Mouse (Mus musculus) yolk sac, embryonic 10.5 days (tissue): ENCODE measurements around the gene Ggps1.
A peak's percentile ranks its signal among the peaks of the same experiment; 100 is the strongest.
"Not testable (repeated sequence)": the region's sequence is repeated elsewhere in the genome, so short reads cannot be mapped to it uniquely, and the experiment has no call there.

Experiments
- DNase-seq: peaks from one replicate; pipeline ENCODE4 v3.0.0-alpha.2; 2017; ENCODE audit warnings: low spot score

Ggps1 gene

DNA sequence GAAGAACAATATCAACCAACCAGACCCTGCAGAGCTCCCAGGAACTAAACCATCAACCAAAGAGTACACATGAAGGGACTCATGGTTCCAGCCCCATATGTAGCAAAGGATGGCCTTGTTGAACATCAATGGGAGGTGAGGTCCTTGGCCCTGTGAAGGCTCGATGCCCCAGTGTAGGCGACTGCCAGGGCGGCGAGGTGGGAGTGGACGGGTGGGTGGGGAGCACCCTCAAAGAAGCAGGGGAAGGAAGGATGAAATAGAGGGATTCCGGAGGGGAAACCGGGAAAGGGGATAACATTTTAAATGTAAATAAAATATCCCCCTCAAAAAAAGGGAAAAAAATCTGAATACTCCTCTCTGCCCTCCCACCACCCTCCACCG, 24.4 kb downstream of the Ggps1 start:
- DNase-seq, result no peak

DNA sequence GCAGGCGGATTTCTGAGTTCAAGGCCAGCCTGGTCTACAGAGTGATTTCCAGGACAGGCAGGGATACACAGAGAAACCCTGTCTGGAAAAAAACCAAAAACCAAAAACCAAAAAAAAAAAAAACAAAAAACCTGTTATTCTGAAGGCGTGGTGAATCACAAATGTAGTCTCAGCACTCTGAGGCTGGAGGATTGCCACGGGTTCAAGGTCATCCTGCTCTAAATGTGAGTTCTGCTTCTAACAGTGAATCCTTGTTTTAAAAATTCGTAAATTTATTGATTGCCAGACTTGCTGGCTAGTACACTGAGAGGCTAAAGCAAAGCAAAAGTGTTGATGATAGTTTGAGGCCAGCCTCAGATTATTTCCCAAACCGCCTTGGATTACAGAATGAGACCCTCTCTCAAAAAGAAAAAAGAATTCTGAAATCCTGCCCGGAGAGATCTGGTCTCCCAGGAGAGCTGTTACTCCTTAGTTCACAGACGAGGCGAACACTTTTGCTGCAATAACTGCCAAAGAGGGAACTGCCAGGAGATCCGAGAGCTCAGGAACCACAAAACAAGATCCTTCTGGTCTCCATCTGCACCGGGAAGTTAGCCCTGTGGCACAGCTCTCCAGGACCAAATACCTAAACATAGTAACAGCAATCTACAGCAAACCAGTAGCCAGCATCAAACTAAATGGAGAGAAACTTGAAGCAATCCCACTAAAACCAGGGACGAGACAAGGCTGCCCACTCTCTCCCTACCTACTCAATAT, 27.2 kb downstream of the Ggps1 start:
- no peak for DNase-seq

DNA sequence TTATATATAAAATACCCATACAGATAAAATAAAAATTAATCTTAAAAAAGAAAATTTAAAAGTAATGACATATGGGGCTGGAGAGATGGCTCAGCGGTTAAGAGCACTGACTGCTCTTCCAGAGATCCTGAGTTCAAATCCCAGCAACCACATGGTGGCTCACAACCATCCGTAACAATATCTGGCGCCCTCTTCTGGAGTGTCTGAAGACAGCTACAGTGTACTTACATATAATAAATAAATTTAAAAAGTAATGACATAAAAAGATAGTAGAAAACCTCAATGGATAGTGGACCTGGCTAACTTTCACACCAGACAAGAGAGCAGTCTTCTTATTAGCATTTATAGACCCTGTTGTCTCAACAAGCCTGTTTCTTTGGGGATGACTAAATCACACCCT, 27.9 kb downstream of the Ggps1 start:
- not testable (repeated sequence) for DNase-seq

DNA sequence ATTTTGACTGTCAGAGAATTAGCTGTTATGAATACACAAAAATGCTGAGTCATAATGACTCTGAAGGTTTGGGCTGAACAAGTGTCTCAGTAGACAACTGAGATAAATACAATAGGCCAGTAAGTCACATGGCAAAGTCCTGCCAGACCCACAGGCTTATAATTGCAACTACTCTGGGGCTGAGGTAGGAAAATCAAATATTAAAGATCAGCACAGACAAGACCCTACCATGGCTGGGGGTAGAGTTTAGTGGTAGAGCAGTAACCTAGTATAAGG, 29.3 kb downstream of the Ggps1 start:
- no peak for DNase-seq

DNA sequence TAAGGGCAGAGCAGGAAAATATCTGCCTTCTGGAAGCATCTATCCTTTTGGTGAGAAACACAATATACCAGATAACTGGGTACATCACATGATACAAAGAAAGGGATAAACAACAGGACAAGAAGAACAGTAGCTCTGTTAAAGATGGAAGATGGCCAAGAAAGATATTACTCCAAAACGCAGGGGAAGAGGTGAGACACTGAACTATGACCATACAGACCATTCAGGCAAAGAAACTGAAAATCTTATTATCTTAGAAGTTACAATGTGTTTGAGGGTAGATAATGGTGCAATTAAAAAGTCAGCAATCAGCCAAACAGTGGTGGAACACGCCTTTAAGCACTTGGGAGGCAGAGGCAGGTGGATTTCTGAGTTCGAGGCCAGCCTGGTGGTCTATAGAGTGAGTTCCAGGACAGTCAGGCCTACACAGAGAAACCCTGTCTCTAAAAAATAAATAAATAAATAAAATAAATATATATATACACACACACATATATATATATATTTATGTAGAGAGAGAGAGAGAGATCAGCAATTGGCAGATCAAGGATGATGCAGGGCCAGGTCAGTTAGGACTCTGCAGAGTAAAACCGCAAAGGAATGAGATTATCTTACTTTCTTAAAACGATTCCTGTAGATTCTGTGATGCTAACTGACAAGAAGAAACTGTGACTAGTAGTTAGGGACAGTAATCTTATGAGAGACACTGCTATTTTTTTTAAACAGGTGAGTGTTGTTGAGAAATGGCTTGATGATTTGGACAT, 29.8 kb downstream of the Ggps1 start:
- DNase-seq, result no peak

GRCm38 (mm10) chr13:14026154-14026820, 37.0 kb downstream of the Ggps1 start:
- DNase-seq, result no peak

DNA sequence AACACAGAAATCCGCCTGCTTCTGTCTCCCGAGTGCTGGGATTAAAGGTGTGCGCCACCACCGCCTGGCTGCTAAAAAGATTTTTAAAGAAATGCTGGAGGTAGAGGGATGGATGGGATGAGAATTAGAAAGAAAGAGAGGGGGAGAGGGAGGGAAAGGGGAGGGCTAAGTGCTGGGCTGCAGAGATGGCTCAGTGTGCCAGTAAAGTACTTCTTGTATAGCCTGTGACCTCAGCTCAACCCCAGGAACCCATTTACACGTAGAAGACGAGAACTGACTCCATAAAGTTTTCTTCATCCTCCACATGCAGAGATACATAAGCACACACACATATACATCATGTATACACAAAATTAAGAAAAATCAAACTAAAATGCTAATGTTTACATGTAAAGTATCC, 37.7 kb downstream of the Ggps1 start:
- no peak for DNase-seq

- DNase-seq, result not testable (repeated sequence)
These were observed 41.9 kb downstream of the Ggps1 start for GRCm38 (mm10) chr13:14021417-14021816.

DNA sequence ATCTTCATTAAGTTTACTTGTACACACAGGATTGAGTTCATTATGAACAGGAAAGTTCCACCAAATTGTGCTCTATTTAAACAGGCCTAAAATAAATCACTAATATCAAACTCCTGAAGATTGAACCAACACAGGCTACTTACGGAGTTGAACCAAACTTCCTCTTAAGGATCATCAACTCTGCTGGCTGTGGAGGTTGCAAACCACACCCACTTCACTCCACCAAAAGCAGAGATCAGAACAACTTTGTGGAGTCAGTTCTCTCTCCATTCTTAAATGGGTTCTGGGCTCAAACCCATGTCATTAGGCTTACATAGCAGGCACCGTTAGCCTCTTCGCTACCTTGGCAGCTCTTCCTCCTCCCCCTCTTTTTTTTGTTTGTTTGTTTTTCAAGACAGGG, 44.4 kb downstream of the Ggps1 start:
- no peak for DNase-seq

GRCm38 (mm10) chr13:14018283-14018682, 45.0 kb downstream of the Ggps1 start:
- DNase-seq, result no peak

- peak; percentile 55 for DNase-seq
These were observed 47.7 kb downstream of the Ggps1 start for GRCm38 (mm10) chr13:14015609-14016008.

DNA sequence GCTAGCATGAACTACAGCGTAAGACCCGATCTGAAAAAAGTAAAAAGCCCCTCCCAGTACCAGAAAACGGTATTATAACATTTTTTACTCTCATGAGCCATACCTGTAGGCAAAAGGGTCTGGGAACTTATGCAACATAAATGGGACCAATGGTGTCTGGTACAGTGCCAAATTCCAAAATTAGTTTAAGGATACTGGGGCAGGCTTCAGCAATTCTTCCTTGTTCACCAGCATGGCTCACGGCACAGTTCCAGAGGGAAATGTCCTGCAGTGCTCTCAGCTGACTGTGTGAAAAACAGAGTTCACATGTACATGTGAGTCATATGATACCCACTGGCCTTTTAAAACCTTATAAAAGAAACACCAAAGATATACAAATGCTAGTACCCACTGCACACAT, 48.7 kb downstream of the Ggps1 start:
- DNase-seq, result no peak

DNA sequence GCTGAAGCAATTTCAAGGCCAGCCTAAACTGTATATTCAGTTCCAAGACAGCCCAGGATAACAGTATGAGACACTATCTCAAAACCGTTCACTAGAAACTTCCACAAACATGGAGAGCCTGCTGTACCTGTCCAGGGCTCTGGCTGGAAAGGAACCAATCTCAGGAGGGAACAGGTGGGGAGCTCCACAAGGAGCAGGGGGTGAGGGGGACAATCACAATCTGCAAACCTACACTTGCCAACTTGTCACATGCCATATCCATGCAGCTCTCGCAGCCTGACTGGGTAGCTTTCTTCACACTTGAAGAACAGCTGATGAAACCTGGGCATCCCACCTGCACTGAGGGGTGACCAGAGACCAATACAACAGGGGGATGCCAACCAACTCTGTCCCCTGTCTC, 49.3 kb downstream of the Ggps1 start:
- DNase-seq, result no peak

DNA sequence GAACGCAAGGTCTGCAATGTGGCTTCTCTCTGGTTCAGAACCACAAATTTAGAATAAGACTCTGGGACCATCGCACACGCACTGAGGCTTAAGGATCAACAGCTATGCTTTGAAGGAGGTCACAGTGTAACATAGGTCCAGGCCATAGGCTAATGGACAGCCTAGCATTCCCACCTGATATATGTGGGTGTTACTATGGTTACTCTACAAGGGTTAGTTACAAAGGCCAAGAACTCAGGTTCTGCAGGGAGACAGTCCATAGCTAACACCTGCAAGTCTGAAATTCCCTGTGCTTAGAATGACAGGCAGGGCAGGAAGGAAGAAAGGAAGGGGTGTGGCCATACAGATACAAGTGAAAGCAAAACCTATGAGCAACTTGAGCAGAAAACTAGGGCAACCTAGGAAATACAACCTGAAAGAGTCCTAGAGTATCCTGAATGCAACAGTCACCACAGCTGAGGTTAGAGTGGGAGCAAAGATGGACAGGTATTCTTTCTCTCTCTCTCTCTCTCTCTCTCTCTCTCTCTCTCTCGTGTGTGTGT, 51.8 kb downstream of the Ggps1 start:
- no peak for DNase-seq

DNA sequence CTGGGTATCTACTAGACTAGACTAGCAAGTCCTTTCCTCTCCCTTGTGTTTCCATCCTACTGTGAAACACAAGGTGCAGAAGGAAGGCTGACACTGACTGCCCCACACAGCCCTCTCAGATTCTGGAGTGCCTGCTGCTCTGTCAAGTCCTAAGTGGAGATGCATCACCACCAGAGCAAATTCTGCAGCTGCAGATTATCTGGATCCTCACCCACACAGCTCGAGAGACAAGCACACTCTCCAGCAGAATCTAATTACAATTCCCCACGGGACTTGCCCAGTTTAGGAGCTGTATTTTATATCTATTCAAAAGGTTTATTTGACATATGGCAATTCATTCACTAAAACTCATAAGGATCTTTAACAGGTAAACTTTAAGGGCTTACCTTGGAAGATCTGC, 57.2 kb downstream of the Ggps1 start:
- DNase-seq, result no peak

- DNase-seq, result no peak
These were observed 58.3 kb downstream of the Ggps1 start for GRCm38 (mm10) chr13:14004999-14005398.

DNA sequence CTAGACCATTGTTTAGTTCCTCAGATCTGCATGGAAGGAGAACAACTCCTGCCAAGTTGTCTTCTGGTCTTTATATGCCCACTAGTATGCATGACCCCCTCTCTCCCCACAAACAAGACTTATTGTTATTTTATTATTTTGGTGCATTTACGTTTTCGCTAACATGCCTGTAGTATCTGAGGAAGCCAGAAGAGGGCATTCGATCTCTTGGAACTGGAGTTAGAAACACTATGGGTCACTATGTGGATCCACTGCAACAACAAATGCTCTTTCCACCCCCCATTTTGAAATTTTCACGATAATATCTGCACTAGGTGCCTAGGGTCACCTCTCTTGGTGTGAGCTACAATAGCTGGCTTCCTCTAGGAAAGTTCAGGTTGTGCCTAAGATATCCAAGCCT, 59.2 kb downstream of the Ggps1 start:
- DNase-seq, result no peak

DNA sequence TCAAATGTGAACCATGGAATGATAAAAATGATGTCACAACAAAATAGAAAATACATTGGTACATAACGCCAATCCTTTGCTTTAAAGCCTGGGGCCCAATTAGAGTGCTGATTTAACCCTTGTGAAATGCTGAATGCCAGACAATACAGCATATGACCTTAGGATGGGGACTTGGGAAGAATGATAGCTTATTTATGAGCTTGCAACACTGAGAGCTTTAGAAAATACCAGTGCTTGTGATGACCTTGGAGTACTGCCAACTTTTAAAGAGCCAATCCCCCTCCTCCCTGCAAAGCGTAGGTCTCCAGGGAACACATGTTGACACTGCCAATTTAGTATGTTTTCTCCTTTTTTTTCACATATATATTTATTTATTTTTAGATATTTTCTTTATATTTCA, 60.6 kb downstream of the Ggps1 start:
- DNase-seq, result no peak
